Mouse (Mus musculus): ENCODE measurements around the gene Gm49450. TPM values are rescaled to one million over a fixed set of nuclear protein-coding genes. Genes with fewer than 3 reads are reported as not detected.

The Gm49450 gene
- polyA plus RNA-seq, 1 experiment from 2014 or later = not detected

DNA sequence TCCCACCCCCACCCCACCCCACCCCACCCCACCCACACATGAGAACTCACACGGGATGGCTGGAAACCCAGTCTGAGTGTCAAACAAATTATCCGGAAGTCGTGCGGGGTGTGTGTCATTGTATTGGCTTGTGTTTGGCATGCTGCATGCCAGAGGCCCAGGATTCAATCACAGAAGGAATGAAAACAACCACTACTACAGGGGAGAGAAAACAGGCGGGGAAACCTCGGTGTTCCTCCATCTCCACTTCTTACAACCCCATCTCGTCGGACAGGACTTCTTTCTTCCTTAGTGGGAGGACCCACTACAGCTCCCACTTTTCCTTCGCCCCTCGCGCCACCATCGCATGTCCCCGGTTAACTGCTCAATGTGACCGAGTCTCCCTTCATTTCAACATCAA, 36.3 kb downstream of the Gm49450 start:
- Histone ChIP-seq H3K4me2 (replicated peaks) (peak overlapping the region; percentile 84), H3K36me3 (peaks cover 26% of the 10 kb centered on the region), H3K9me3 (no peaks in the 10 kb centered on the region), H3K9ac (peak overlapping the region; percentile 75), H3K4me3 (peak overlapping the region; percentile 86), H3K4me1 (peaks cover 16% of the 10 kb centered on the region), H3K27me3 (no peaks in the 10 kb centered on the region), H3K27ac (peak overlapping the region; percentile 95)
- no peak for ATAC-seq (ENCODE audit: insufficient number of reproducible peaks, insufficient read depth, low FRiP score, low TSS enrichment)
- 0% methylated on average over 14 of the region's 14 CpGs for WGBS

DNA sequence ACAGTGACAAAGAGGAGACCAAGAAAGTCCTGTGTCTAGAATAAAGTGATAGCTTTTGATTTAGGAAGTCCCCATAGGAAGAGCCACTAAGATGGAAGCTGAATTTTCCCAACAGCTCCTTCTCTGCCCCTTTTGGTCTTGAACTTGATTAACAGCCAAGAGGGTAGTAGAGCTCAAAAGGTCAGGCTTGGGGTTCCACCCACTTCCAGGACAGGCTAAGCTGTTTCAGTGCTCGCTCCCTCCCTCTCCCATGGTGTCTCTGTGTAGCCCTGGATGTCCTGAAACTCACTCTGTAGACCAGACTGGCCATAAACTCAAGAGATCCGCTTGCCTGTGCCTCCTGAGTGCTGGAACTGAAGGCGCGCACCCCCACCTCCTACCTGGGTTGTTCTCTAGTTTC, 37.3 kb downstream of the Gm49450 start:
- H3K4me1 ChIP-seq = peaks cover 16% of the 10 kb centered on the region
- ATAC-seq (ENCODE audit: insufficient number of reproducible peaks, insufficient read depth, low FRiP score, low TSS enrichment) = no peak
- peaks cover 36% of the 10 kb centered on the region for H3K36me3 ChIP-seq
- no peaks in the 10 kb centered on the region for H3K27me3 ChIP-seq
- peak overlapping the region; percentile 84 for H3K4me2 ChIP-seq (replicated peaks)
- WGBS = 87% methylated on average over 4 of the region's 4 CpGs
- peak overlapping the region; percentile 86; the same call in 1 of the 2 replicates for H3K4me3 ChIP-seq
- peak overlapping the region; percentile 75; the same call in 1 of the 2 replicates for H3K9ac ChIP-seq
- H3K27ac ChIP-seq = no peak overlapping the region
- H3K9me3 ChIP-seq = no peaks in the 10 kb centered on the region

DNA sequence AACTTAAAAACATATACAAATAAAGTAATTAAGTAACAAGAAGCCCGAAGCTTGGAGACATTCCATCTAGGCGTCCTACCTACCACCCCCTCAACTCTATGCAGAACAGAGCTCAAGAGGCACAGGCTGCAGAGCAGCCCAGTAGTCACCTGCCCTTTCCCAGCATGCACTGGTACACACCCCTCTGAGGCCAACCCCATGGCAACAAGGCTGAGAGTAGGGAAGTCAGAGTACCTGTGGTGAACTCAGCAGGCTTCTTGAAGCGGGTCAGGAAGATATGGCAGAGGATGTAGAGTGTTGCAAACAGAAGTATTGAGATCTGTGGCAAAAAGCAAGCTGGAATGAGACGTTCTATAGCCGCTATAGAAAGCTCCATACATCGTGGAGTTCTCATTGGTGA, 38.4 kb downstream of the Gm49450 start:
- Histone ChIP-seq H3K27ac (no peak overlapping the region), H3K9ac (no peak overlapping the region), H3K4me3 (no peak overlapping the region), H3K4me1 (peaks cover 16% of the 10 kb centered on the region), H3K36me3 (peaks cover 44% of the 10 kb centered on the region), H3K9me3 (no peaks in the 10 kb centered on the region), H3K27me3 (no peaks in the 10 kb centered on the region), H3K4me2 (replicated peaks) (no peak overlapping the region)
- 93% methylated on average over 6 of the region's 6 CpGs for WGBS
- ATAC-seq (ENCODE audit: insufficient number of reproducible peaks, insufficient read depth, low FRiP score, low TSS enrichment) = no peak

DNA sequence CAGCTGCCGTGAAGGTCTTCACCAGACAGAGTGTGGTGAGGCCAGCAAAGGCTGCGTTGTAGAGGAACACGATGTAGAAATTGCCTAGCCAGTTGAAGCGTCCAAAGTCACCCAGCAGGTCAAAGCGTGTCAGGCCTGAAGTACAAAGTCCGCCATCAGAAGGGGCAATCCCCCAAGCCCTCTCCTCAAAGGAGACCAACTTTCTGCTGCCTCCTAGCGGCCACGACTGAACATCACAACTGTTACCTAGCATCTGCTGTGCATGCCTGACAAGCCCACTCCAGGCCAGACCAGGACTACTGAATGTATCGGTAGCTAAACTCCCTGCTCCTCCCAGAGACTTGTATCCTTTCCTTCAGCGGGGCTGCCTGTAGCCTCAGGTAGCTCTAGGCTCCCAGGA, 48.7 kb downstream of the Gm49450 start:
- H3K4me3 ChIP-seq = no peak overlapping the region
- no peak overlapping the region for H3K27ac ChIP-seq
- H3K4me2 ChIP-seq (replicated peaks) = no peak overlapping the region
- H3K4me1 ChIP-seq = no peaks in the 10 kb centered on the region
- no peak overlapping the region for H3K9ac ChIP-seq
- H3K27me3 ChIP-seq = peaks cover 10% of the 10 kb centered on the region
- peaks cover 55% of the 10 kb centered on the region for H3K36me3 ChIP-seq
- 31% methylated on average over 10 of the region's 10 CpGs for WGBS
- H3K9me3 ChIP-seq = no peaks in the 10 kb centered on the region
- ATAC-seq (ENCODE audit: insufficient number of reproducible peaks, insufficient read depth, low FRiP score, low TSS enrichment) = no peak

DNA sequence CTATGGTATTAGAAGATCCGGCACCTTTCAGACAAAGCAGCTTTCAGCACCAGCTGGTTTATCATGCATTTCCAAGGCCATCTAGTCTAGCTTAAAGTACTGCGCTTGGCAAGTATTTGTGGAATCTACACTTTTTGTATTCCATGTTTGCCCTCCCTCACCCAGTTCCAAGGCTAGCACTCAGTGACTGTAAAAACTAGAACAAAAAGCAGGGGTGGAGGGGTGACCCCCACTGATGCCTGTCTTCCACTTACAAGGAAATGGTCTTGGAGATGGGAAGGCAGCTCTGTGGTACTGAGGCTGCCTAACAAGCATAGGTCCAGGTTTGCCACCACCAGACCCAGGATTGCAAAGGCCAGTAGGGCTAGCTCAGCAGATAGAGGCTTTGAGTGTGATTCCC, 50.8 kb downstream of the Gm49450 start:
- WGBS = 93% methylated on average over 2 of the region's 2 CpGs
- Histone ChIP-seq H3K9me3 (no peaks in the 10 kb centered on the region), H3K27me3 (peaks cover 29% of the 10 kb centered on the region), H3K4me2 (replicated peaks) (no peak overlapping the region), H3K36me3 (peaks cover 34% of the 10 kb centered on the region), H3K4me3 (no peak overlapping the region), H3K27ac (no peak overlapping the region), H3K9ac (no peak overlapping the region), H3K4me1 (peaks cover 10% of the 10 kb centered on the region)
- no peak for ATAC-seq (ENCODE audit: insufficient number of reproducible peaks, insufficient read depth, low FRiP score, low TSS enrichment)

DNA sequence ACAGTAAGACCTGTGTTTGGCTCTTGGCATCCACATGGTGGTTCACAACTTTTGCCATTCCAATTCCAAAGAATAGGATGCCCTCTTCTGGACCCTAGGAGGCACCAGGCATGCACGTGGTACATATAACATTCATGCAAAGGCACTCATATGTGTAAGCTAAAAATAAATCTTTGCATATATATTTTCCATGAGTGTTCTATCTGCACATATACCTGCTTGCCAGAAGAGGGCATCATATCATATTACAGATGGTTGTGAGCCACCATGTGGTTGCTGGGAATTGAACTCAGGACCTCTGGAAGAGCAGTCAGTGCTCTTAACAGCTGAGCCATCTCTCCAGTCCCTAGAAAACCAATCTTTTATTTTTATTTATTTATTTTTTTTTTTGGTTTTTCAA, 51.8 kb downstream of the Gm49450 start:
- no peak overlapping the region for H3K27ac ChIP-seq
- no peak overlapping the region for H3K4me3 ChIP-seq
- no peak overlapping the region for H3K4me2 ChIP-seq (replicated peaks)
- no peak overlapping the region for H3K9ac ChIP-seq
- no peak for ATAC-seq (ENCODE audit: insufficient number of reproducible peaks, insufficient read depth, low FRiP score, low TSS enrichment)
- H3K4me1 ChIP-seq = peaks cover 12% of the 10 kb centered on the region
- no peaks in the 10 kb centered on the region for H3K9me3 ChIP-seq
- WGBS = 55% methylated on average over 1 of the region's 1 CpGs
- peaks cover 40% of the 10 kb centered on the region for H3K27me3 ChIP-seq
- peaks cover 24% of the 10 kb centered on the region for H3K36me3 ChIP-seq

DNA sequence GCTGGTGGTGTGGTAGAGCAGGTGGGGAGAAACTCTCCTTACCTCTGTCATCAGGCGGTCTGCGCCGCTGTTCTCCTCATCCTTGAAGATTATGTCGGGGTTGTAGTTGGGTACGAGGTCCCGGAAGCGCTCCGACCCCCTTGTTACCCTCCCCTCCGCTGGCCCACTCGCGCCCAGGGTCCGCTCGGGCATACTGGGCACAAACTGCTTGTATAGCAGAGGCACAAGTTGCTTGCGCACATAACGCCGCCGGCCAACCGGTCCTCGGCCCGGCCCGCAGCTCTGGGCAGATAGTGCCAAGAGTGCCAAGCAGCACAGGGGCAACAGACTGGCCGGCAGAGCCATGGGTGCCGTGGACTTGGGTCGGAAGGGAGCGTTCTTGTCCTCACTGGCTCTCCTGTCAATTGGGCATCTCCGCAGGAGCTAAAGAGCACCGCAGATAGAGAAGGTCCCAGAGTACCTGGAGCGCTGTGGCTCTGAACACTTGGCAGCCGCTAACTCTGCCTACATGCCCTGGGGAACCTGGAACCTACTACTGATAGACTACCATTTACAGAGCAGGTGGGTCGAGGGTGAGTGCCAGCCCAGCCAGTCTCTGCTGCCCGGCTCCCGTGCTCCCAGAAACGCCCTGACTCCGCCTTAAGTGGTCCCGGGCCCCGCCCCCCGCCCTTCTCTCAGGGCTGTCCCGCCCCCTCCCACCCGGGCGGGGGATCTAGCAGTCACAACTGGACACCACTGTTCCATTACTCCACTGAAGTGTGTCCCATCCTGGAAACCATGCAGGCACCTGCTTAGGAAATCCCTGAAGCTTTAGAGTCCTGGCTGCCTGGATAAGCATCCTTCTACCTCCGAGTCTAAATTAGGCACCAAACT, 55.2 kb downstream of the Gm49450 start, which contains the start of gene Dhh:
Gene Dhh (minus strand): TSS at position 613 of the 873 bp plus-strand sequence.
- H3K4me3 ChIP-seq = peak within 1 kb of the TSS; percentile 24
- no peak within 1 kb of the TSS for H3K27ac ChIP-seq
- 0 out of 2 replicates have a peak within 1 kb of the TSS, but pooled peaks have one; percentile 26 for H3K9ac ChIP-seq
- H3K4me1 ChIP-seq = peaks cover 33% of the 10 kb centered on the region
- ATAC-seq (ENCODE audit: insufficient number of reproducible peaks, insufficient read depth, low FRiP score, low TSS enrichment) = no peak
- H3K27me3 ChIP-seq = peaks cover 74% of the 10 kb centered on the region
- peaks cover 3% of the 10 kb centered on the region; the same call in 1 of the 2 replicates for H3K36me3 ChIP-seq
- H3K9me3 ChIP-seq = no peaks in the 10 kb centered on the region
- 1% methylated on average over 41 of the region's 41 CpGs for WGBS
- peak within 1 kb of the TSS; percentile 42 for H3K4me2 ChIP-seq (replicated peaks)

DNA sequence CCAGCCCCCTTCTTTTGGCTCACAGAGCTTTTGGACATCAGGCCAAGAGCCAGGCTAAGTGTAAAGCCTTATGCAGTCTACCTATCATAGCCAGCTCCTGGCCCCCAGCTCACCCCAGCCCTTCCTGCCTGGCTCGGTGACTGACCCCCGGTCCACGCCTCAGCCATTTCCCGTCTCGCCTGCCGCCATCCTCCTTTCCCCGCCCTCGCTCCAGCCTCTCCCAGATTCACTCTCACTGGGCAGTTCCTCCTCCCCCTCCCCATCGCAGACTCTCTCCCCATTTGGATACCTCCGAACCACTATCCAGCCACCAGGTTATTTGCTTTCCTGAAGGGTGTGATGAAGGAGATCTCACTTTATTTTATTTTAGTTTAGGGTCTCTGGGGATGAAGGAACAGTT, 55.9 kb downstream of the Gm49450 start:
- no peak overlapping the region for H3K9ac ChIP-seq
- H3K36me3 ChIP-seq = no peaks in the 10 kb centered on the region
- H3K4me1 ChIP-seq = peaks cover 33% of the 10 kb centered on the region
- no peak overlapping the region for H3K27ac ChIP-seq
- no peak for ATAC-seq (ENCODE audit: insufficient number of reproducible peaks, insufficient read depth, low FRiP score, low TSS enrichment)
- no peaks in the 10 kb centered on the region for H3K9me3 ChIP-seq
- H3K4me2 ChIP-seq (replicated peaks) = peak overlapping the region; percentile 42
- peaks cover 81% of the 10 kb centered on the region for H3K27me3 ChIP-seq
- 1% methylated on average over 10 of the region's 10 CpGs for WGBS
- H3K4me3 ChIP-seq = no peak overlapping the region

DNA sequence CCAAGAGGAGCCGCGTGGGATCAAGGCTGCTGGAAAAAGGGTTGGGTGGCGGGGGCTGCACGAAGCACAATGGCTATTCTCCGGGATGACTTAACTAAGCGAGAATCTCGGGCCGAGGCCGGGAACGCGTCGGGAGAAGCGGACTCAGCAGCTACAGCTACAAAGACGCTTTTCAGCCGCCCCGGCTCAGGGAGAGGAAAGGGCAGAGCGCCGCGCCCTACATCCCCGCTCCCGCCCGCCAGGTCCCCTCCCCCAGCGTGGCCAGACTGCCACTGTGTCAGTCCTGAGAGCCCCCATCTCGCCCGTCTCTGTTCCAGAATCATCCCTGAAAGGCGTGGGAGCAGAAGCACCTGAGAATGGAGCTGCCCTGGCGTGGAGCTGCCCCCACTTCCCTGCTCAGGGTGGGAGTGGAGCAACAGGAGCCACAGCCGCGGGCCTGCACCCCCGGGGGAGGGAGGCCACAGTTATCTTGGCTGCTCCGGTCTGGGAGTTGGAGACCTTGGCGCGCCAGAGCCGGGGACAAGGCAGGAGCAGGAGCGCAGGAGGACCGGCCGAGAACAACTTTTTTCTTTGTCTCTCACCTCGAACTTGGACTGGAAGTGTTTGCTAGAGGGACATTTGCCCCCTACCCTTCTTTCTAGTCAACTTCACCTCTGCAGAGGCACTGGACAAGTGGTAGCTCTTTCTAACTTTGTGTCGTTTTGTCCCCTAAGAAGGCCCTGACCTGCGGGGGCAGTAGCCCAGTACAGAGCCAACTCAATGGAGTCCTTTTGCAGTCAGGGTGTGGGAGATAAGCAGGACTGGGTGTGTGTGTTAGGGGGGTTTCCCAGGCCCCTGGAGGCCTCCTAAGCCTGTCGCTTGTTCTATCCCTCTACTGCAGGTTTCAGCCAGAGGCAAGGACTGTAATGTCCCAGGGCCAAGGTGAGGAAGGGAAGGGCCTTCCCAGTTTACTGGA, 57.4 kb downstream of the Gm49450 start:
- Histone ChIP-seq H3K9me3 (no peaks in the 10 kb centered on the region), H3K27ac (no peak overlapping the region), H3K9ac (peak overlapping the region; percentile 42), H3K36me3 (no peaks in the 10 kb centered on the region), H3K27me3 (peaks cover 95% of the 10 kb centered on the region), H3K4me2 (replicated peaks) (peak overlapping the region; percentile 47), H3K4me1 (peaks cover 37% of the 10 kb centered on the region), H3K4me3 (peak overlapping the region; percentile 52)
- WGBS = 3% methylated on average over 41 of the region's 41 CpGs
- ATAC-seq (ENCODE audit: insufficient number of reproducible peaks, insufficient read depth, low FRiP score, low TSS enrichment) = no peak

DNA sequence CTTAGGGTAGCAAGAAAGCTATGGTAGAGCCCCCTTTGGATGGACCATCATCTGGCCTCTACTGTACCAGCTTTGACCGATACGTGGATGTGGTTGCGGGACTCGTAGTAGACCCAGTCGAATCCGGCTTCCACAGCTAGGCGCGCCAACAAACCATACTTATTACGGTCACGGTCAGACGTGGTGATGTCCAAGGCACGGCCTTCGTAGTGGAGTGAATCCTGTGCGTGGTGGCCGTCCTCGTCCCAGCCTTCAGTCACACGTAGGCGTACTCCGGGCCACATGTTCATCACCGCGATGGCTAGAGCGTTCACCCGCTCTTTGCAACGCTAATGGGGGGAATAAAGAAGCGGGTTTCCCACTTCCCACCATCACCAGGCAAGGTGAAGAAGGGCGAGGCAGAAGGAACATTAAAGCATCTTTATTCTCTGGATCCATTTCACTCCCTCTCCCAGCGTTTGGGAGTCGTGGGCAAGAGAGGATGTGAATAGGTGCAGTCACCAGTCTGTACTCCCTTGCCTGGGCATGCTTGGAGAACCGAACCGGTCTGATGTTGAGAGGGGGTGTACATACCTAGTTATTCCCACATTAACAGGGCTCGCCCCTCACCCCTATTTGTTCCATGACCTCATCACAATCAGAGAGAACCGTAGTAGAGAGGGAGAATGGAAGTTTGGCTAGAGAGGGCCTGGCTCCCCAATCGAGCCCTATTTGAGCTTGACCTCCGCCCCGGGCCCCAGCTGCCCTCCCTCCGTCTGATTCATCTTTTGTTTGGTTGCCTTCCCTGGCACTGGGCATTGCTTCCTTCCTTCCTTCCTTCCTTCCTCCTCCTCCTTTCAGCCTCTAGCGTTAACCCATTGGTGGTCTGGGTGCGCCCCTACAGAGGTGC, 58.4 kb downstream of the Gm49450 start:
- Histone ChIP-seq H3K36me3 (no peaks in the 10 kb centered on the region), H3K27me3 (peaks cover 91% of the 10 kb centered on the region), H3K4me1 (peaks cover 37% of the 10 kb centered on the region), H3K27ac (no peak overlapping the region), H3K4me2 (replicated peaks) (peak overlapping the region; percentile 98), H3K4me3 (peak overlapping the region; percentile 52), H3K9ac (peak overlapping the region; percentile 42), H3K9me3 (no peaks in the 10 kb centered on the region)
- ATAC-seq (ENCODE audit: insufficient number of reproducible peaks, insufficient read depth, low FRiP score, low TSS enrichment) = no peak
- 3% methylated on average over 38 of the region's 38 CpGs for WGBS

Measured in embryonic facial prominence, embryonic 12.5 days (tissue).